Mouse (Mus musculus) MEL (cell line): Measurements from ENCODE around the gene Ccdc127. TPM values are rescaled to one million over a fixed set of nuclear protein-coding genes. Genes with fewer than 3 reads are reported as not detected.

Source experiments
- DNase-seq: peaks from one replicate; pipeline ENCODE4 v3.0.0; 2011; ENCODE audit warnings: low read depth, low spot score
- H3K27ac ChIP-seq: 2 replicates; pipeline ENCODE4 v1.5.1; 2012; ENCODE audit warnings: low read depth, mild to moderate bottlenecking, control low read depth, low read length, moderate library complexity; ENCODE audit not compliant: control insufficient read depth
- H3K27me3 ChIP-seq, 2 experiments: fragments of 150-350 bp in 1 of 2; sonication (generic) in 1 of 2; 2 replicates each; pipeline ENCODE4 v1.6.1; 2012; ENCODE audit warnings: low read length in 2 of 2, mild to moderate bottlenecking in 2 of 2, improper control_type of control experiment in 1 of 2, moderate library complexity in 1 of 2; ENCODE audit not compliant: insufficient read depth in 2 of 2, control insufficient read depth in 1 of 2
- H3K36me3 ChIP-seq, 2 experiments: 2 replicates each; pipeline ENCODE4 v1.6.1; 2012 to 2014; ENCODE audit warnings: low read length in 2 of 2, improper control_type of control experiment in 1 of 2, inconsistent platforms in 1 of 2, mild to moderate bottlenecking in 1 of 2; ENCODE audit not compliant: insufficient read depth in 2 of 2, control insufficient read depth in 1 of 2
- H3K4me1 ChIP-seq, 2 experiments: fragments of 150-350 bp in 1 of 2; sonication (generic) in 1 of 2; 2 replicates each; pipeline ENCODE4 v1.6.1; 2012; ENCODE audit warnings: low read length in 2 of 2, improper control_type of control experiment in 1 of 2, mild to moderate bottlenecking in 1 of 2; ENCODE audit not compliant: insufficient read depth in 2 of 2, control insufficient read depth in 1 of 2
- H3K4me3 ChIP-seq, 2 experiments: fragments of 150-350 bp in 1 of 2; sonication (generic) in 1 of 2; 2 replicates each; pipeline ENCODE4 v1.5.1; 2012; ENCODE audit warnings: low read depth in 2 of 2, low read length in 2 of 2, mild to moderate bottlenecking in 2 of 2, moderate library complexity in 2 of 2, control low read depth in 1 of 2, improper control_type of control experiment in 1 of 2; ENCODE audit not compliant: control insufficient read depth in 1 of 2, insufficient read depth in 1 of 2
- H3K79me2 ChIP-seq: 2 replicates; pipeline ENCODE4 v1.6.1; 2012; ENCODE audit warnings: mild to moderate bottlenecking, low read length, moderate library complexity; ENCODE audit not compliant: control insufficient read depth, poor library complexity, insufficient read depth
- H3K9ac ChIP-seq: 2 replicates; pipeline ENCODE4 v1.6.1; 2012; ENCODE audit warnings: low read depth, mild to moderate bottlenecking, control low read depth, low read length, moderate library complexity; ENCODE audit not compliant: control insufficient read depth, poor library complexity, severe bottlenecking
- H3K9me3 ChIP-seq: fragments of 150-350 bp; sonication (generic); replicated peaks from 2 replicates; pipeline ENCODE4 v1.6.1; 2012; ENCODE audit warnings: mild to moderate bottlenecking, low read length, improper control_type of control experiment, moderate library complexity; ENCODE audit not compliant: insufficient read depth
- BHLHE40 ChIP-seq: IDR thresholded peaks from 2 replicates; pipeline ENCODE4 v1.6.1; 2012; ENCODE audit warnings: low read depth, mild to moderate bottlenecking, inconsistent platforms, low read length, improper control_type of control experiment, borderline replicate concordance
- CTCF ChIP-seq, 3 experiments: IDR thresholded peaks in 2 of 3; conservative IDR thresholded peaks in 1 of 3; 2 replicates each; pipeline ENCODE4 v1.5.1; 2011 to 2012; ENCODE audit warnings: low read length in 3 of 3, low read depth in 2 of 3, mild to moderate bottlenecking in 2 of 3, improper control_type of control experiment in 1 of 3, inconsistent platforms in 1 of 3, mixed read lengths in 1 of 3, moderate library complexity in 1 of 3; ENCODE audit not compliant: control insufficient read depth in 1 of 3, insufficient read depth in 1 of 3, poor library complexity in 1 of 3, severe bottlenecking in 1 of 3
- E2F4 ChIP-seq: IDR thresholded peaks from 2 replicates; pipeline ENCODE4 v1.6.1; 2011; ENCODE audit warnings: low read depth, low read length, improper control_type of control experiment, borderline replicate concordance
- EP300 ChIP-seq, 2 experiments: IDR thresholded peaks; 2 replicates each; pipeline ENCODE4 v1.6.1; 2011; ENCODE audit warnings: improper control_type of control experiment in 2 of 2, low read length in 2 of 2, low read depth in 1 of 2, mild to moderate bottlenecking in 1 of 2
- GATA1 ChIP-seq: IDR thresholded peaks from 2 replicates; pipeline ENCODE4 v1.6.1; 2011; ENCODE audit warnings: low read depth, low read length, improper control_type of control experiment
- HCFC1 ChIP-seq: IDR thresholded peaks from 2 replicates; pipeline ENCODE4 v1.6.1; 2012; ENCODE audit warnings: low read depth, mild to moderate bottlenecking, inconsistent platforms, low read length, improper control_type of control experiment, moderate library complexity
- JUND ChIP-seq: IDR thresholded peaks from 2 replicates; pipeline ENCODE4 v1.6.1; 2011; ENCODE audit warnings: low read depth, mild to moderate bottlenecking, improper control_type of control experiment, low read length
- KAT2A ChIP-seq: conservative IDR thresholded peaks from 2 replicates; pipeline ENCODE4 v1.6.1; 2012; ENCODE audit warnings: low read depth, low read length, improper control_type of control experiment, inconsistent platforms
- MAFK ChIP-seq: IDR thresholded peaks from 2 replicates; pipeline ENCODE4 v1.6.1; 2011; ENCODE audit warnings: low read depth, mild to moderate bottlenecking, low read length, improper control_type of control experiment, borderline replicate concordance
- MAZ ChIP-seq: IDR thresholded peaks from 2 replicates; pipeline ENCODE4 v1.6.1; 2012; ENCODE audit warnings: low read depth, mild to moderate bottlenecking, inconsistent platforms, low read length, improper control_type of control experiment
- MEF2A ChIP-seq: IDR thresholded peaks from 2 replicates; pipeline ENCODE4 v1.6.1; 2014; ENCODE audit warnings: low read depth, mild to moderate bottlenecking, inconsistent platforms, low read length, improper control_type of control experiment; ENCODE audit not compliant: poor library complexity, insufficient replicate concordance, severe bottlenecking; ENCODE audit errors: extremely low read depth
- MXI1 ChIP-seq: IDR thresholded peaks from 2 replicates; pipeline ENCODE4 v1.6.1; 2011; ENCODE audit warnings: mild to moderate bottlenecking, low read depth, low read length, improper control_type of control experiment
- MYB ChIP-seq: IDR thresholded peaks from 2 replicates; pipeline ENCODE4 v1.6.1; 2011; ENCODE audit warnings: mild to moderate bottlenecking, low read depth, low read length, improper control_type of control experiment
- MYC ChIP-seq: IDR thresholded peaks from 2 replicates; pipeline ENCODE4 v1.6.1; 2011; ENCODE audit warnings: low read depth, mild to moderate bottlenecking, low read length, improper control_type of control experiment, moderate library complexity
- NRF1 ChIP-seq: IDR thresholded peaks from 2 replicates; pipeline ENCODE4 v1.6.1; 2014; ENCODE audit warnings: low read depth, mild to moderate bottlenecking, inconsistent platforms, low read length, improper control_type of control experiment, moderate library complexity; ENCODE audit not compliant: poor library complexity, insufficient read depth, severe bottlenecking
- POLR2AphosphoS2 ChIP-seq: IDR thresholded peaks from 2 replicates; pipeline ENCODE4 v1.6.1; 2011; ENCODE audit warnings: low read length, improper control_type of control experiment
- RAD21 ChIP-seq: IDR thresholded peaks from 2 replicates; pipeline ENCODE4 v1.6.1; 2011; ENCODE audit warnings: mild to moderate bottlenecking, low read depth, low read length, improper control_type of control experiment
- RCOR1 ChIP-seq: IDR thresholded peaks from 2 replicates; pipeline ENCODE4 v1.6.1; 2012; ENCODE audit warnings: low read depth, mild to moderate bottlenecking, inconsistent platforms, low read length, improper control_type of control experiment
- SIN3A ChIP-seq: IDR thresholded peaks from 2 replicates; pipeline ENCODE4 v1.6.1; 2012; ENCODE audit warnings: low read length, improper control_type of control experiment, inconsistent platforms
- SMC3 ChIP-seq: IDR thresholded peaks from 2 replicates; pipeline ENCODE4 v1.6.1; 2011; ENCODE audit warnings: low read depth, low read length, improper control_type of control experiment
- TAL1 ChIP-seq: IDR thresholded peaks from 2 replicates; pipeline ENCODE4 v1.6.1; 2012; ENCODE audit warnings: mild to moderate bottlenecking, inconsistent platforms, low read length, moderate library complexity, mixed read lengths
- TBP ChIP-seq: IDR thresholded peaks from 2 replicates; pipeline ENCODE4 v1.8.0; 2011; ENCODE audit warnings: low read depth, low read length, improper control_type of control experiment
- USF1 ChIP-seq: IDR thresholded peaks from 2 replicates; pipeline ENCODE4 v1.6.1; 2014; ENCODE audit warnings: low read depth, mild to moderate bottlenecking, inconsistent platforms, low read length, improper control_type of control experiment, moderate library complexity
- polyA plus RNA-seq, 2 experiments: library from polyadenylated mRNA; stranded (reverse) in 1 of 2; unstranded in 1 of 2; fragments of >175 nt in 1 of 2; fragments of >200 nt in 1 of 2; gene quantifications; 2 replicates each; pipeline versions ENCODE4 v1.2.1 to v1.2.4; 2012; ENCODE audit warnings: low replicate concordance in 2 of 2, low read depth in 1 of 2; ENCODE audit not compliant: insufficient read length in 2 of 2, insufficient read depth in 1 of 2, missing spikeins in 1 of 2
- total RNA-seq: library from RNA; depleted of rRNA; stranded (reverse); fragments of 300-350 nt; gene quantifications from 2 replicates; pipeline ENCODE4 v1.2.3, GENCODE M21; 2012

The Ccdc127 gene
- total and polyA plus RNA-seq, 3 experiments: 30.2 to 33.6 TPM; not detected in 1

- Histone ChIP-seq H3K9me3 (no peaks in the 10 kb centered on the region), H3K79me2 (no peaks in the 10 kb centered on the region), H3K4me3 (no peak overlapping the region), H3K4me1 (no peaks in the 10 kb centered on the region), H3K27ac (no peak overlapping the region), H3K27me3 (no peaks in the 10 kb centered on the region), H3K9ac (no peak overlapping the region), H3K36me3 (peaks cover 0 to 7% of the 10 kb centered on the region in 2 experiments; a peak in 2 of 4 replicates)
- TF ChIP-seq MXI1 (no peak), TBP (no peak), CTCF (IDR thresholded peaks at IDR 0.05 in 2 of 3, conservative IDR thresholded peaks at IDR 0.05 in 1 of 3; ENCODE audit: control insufficient read depth in 1 of 3, insufficient read depth in 1 of 3, low read depth in 2 of 3, low read length in 3 of 3, poor library complexity in 1 of 3, severe bottlenecking in 1 of 3) (peak; percentile 41 to 48 (median 48); a peak in 5 of 6 replicates), SMC3 (peak; percentile 40), KAT2A (no peak), RCOR1 (no peak)
- peak; percentile 36 for DNase-seq
Measured at GRCm38 (mm10) chr13:74302050-74303037, 47.8 kb upstream of the Ccdc127 start.

- Histone ChIP-seq H3K4me3 (no peak overlapping the region), H3K9me3 (no peaks in the 10 kb centered on the region), H3K9ac (no peak overlapping the region), H3K79me2 (no peaks in the 10 kb centered on the region), H3K4me1 (no peaks in the 10 kb centered on the region), H3K27me3 (no peaks in the 10 kb centered on the region), H3K36me3 (peaks cover 0 to 19% of the 10 kb centered on the region in 2 experiments; a peak in 2 of 4 replicates), H3K27ac (no peak overlapping the region)
- TF ChIP-seq KAT2A (no peak), BHLHE40 (no peak), MAZ (no peak), EP300 (IDR thresholded peaks at IDR 0.05; ENCODE audit: low read depth in 1 of 2, low read length in 2 of 2) (no peak), TAL1 (no peak), MAFK (no peak), SMC3 (no peak)
- no peak for DNase-seq
Measured at GRCm38 (mm10) chr13:74305380-74305779, 44.7 kb upstream of the Ccdc127 start.

GRCm38 (mm10) chr13:74305780-74306179 lies 44.3 kb upstream of the Ccdc127 start:
- Histone ChIP-seq H3K9me3 (no peaks in the 10 kb centered on the region), H3K27me3 (no peaks in the 10 kb centered on the region), H3K27ac (no peak overlapping the region), H3K9ac (no peak overlapping the region), H3K79me2 (no peaks in the 10 kb centered on the region), H3K36me3 (peaks cover 0 to 20% of the 10 kb centered on the region in 2 experiments; a peak in 2 of 4 replicates), H3K4me3 (no peak overlapping the region), H3K4me1 (no peaks in the 10 kb centered on the region)
- no peak for DNase-seq
- TF ChIP-seq MEF2A (no peak), SIN3A (no peak), RAD21 (no peak), BHLHE40 (no peak), GATA1 (no peak), JUND (no peak), E2F4 (no peak), USF1 (no peak), POLR2AphosphoS2 (no peak), NRF1 (no peak), EP300 (IDR thresholded peaks at IDR 0.05; ENCODE audit: low read depth in 1 of 2, low read length in 2 of 2) (no peak), MXI1 (no peak), CTCF (IDR thresholded peaks at IDR 0.05 in 2 of 3, conservative IDR thresholded peaks at IDR 0.05 in 1 of 3; ENCODE audit: control insufficient read depth in 1 of 3, insufficient read depth in 1 of 3, low read depth in 2 of 3, low read length in 3 of 3, poor library complexity in 1 of 3, severe bottlenecking in 1 of 3) (no peak), HCFC1 (no peak), MYB (no peak), MYC (no peak)
